Mouse (Mus musculus) small intestine, adult 10 weeks (tissue): ENCODE measurements around the gene Olfr828. TPM values are rescaled to one million over a fixed set of nuclear protein-coding genes. Genes with fewer than 3 reads are reported as not detected.

ENCODE experiments used
- polyA plus RNA-seq: library from polyadenylated mRNA; stranded (reverse); fragments of 350-450 nt; fragmentation: Illumina TruSeq; extraction: RNeasy Lipid Tissue Mini Kit (QIAGEN cat#74804); gene quantifications from one replicate; pipeline ENCODE4 v1.2.3, GENCODE M21; 2014; ENCODE audit warnings: low replicate concordance

Olfr828 gene
- not detected for polyA plus RNA-seq

GRCm38 (mm10) chr9:18819426-18819825, at the start of gene Olfr828:
Gene Olfr828 (minus strand): TSS chr9:18819526.

DNA sequence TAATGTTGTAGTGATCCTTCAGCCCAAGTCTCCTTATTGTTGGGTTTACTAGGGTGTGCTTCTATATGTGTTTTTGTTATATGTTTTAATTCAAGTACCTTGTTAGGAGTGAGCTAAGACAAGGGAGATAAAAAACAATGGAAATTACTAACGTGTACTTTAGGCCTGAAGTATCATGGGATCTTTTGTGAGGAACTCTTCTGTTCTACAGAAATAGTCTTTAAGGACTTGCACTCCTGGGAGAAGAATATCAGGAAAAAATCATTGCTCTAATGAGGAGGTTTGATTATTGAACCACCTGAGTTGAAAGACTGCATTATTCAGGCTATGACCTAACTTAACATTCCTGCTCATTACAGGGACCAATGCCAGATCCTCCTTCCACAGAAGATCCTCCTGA, 35.3 kb upstream of the Olfr828 start, which contains the start of gene Olfr829:
TSS of gene Olfr829 (plus strand) at position 301 of the 400 bp plus-strand sequence.

Other genes starting within 250 kb of the Olfr828 start
- gene Muc16, start 145.0 kb downstream of the Olfr828 start, polyA plus RNA-seq, result 0.59 TPM
- not detected for gene Olfr24, start 55.5 kb downstream of the Olfr828 start, polyA plus RNA-seq
- gene Olfr829, start 35.4 kb upstream of the Olfr828 start, polyA plus RNA-seq, result not detected
- not detected for gene Olfr830, start 55.2 kb upstream of the Olfr828 start, polyA plus RNA-seq
- not detected for gene Olfr832, start 117.6 kb upstream of the Olfr828 start, polyA plus RNA-seq
- not detected for gene Olfr834, start 168.5 kb upstream of the Olfr828 start, polyA plus RNA-seq
- not detected for gene Olfr835, start 213.2 kb upstream of the Olfr828 start, polyA plus RNA-seq